24 mouse cellular contexts compared by ENCODE assay signal in genomic region chr15:80832808-80833207, GRCm38 (mm10).
A peak's percentile ranks its signal among the peaks of the same experiment; 100 is the strongest.
DNase-seq lines count a peak whose midpoint lies in the region; ATAC-seq and TF ChIP-seq lines count a peak whose summit lies in the region.
"Had no signal": no experiment of that assay in that cellular context is flagged by ENCODE, and none has a peak within 500 bp of the region (broad histone marks: within the 10 kb centered on the region; RNA-seq: fewer than 3 reads in every experiment).

No protein-coding gene starts in this region.

- no peaks in the 10 kb centered on the region for H3K9me3 ChIP-seq in hindbrain, embryonic 13.5 days
- H3K9me3 ChIP-seq in hindbrain, embryonic 14.5 days (ENCODE audit: control insufficient read depth, low read length) = no peaks in the 10 kb centered on the region
- H3K9me3 ChIP-seq in liver, embryonic 14.5 days (ENCODE audit: control insufficient read depth, low read length) = no peaks in the 10 kb centered on the region
- no peaks in the 10 kb centered on the region for H3K9me3 ChIP-seq in midbrain, embryonic 14.5 days (ENCODE audit: control insufficient read depth, low read length)
- H3K9me3 ChIP-seq in forebrain, embryonic 12.5 days = no peaks in the 10 kb centered on the region
- H3K9me3 ChIP-seq: embryonic facial prominence, embryonic 12.5 days; limb, embryonic 10.5 days; midbrain, embryonic 15.5 days had no signal

- TF ChIP-seq EP300 in liver, embryonic 14.5 days (IDR thresholded peaks at IDR 0.05; ENCODE audit: low read depth) = peak; percentile 36; the same call in 1 of the 2 replicates

- WGBS in hindbrain, embryonic 13.5 days = 77% methylated on average over 3 of the region's 3 CpGs
- WGBS in hindbrain, embryonic 14.5 days = 79% methylated on average over 3 of the region's 3 CpGs
- WGBS in liver, embryonic 14.5 days (ENCODE audit: insufficient replicate concordance) = 9% methylated on average over 3 of the region's 3 CpGs
- WGBS in midbrain, embryonic 14.5 days = 82% methylated on average over 3 of the region's 3 CpGs
- 88% methylated on average over 3 of the region's 3 CpGs for WGBS in forebrain, embryonic 12.5 days

- peak overlapping the region; percentile 13; the same call in 1 of the 2 replicates for H3K27ac ChIP-seq in hindbrain, embryonic 13.5 days
- no peak overlapping the region for H3K27ac ChIP-seq in hindbrain, embryonic 14.5 days
- no peak overlapping the region for H3K27ac ChIP-seq in liver, embryonic 14.5 days
- no peak overlapping the region for H3K27ac ChIP-seq in midbrain, embryonic 14.5 days (replicated peaks; ENCODE audit: low read depth, low read length)
- H3K27ac ChIP-seq in forebrain, embryonic 12.5 days = no peak overlapping the region
- H3K27ac ChIP-seq: embryonic facial prominence, embryonic 12.5 days; gastrocnemius, adult 2 months; kidney, postnatal 0 days; layer of hippocampus, adult 2 months; limb, embryonic 10.5 days; macrophage; midbrain, embryonic 15.5 days had no signal

- no peaks in the 10 kb centered on the region for H3K27me3 ChIP-seq in hindbrain, embryonic 13.5 days
- H3K27me3 ChIP-seq in hindbrain, embryonic 14.5 days (ENCODE audit: control insufficient read depth, insufficient read depth, low read length) = no peaks in the 10 kb centered on the region
- H3K27me3 ChIP-seq in liver, embryonic 14.5 days (ENCODE audit: control insufficient read depth, insufficient read depth, low read length) = no peaks in the 10 kb centered on the region
- no peaks in the 10 kb centered on the region for H3K27me3 ChIP-seq in midbrain, embryonic 14.5 days (ENCODE audit: control insufficient read depth, insufficient read depth, low read length)
- H3K27me3 ChIP-seq in forebrain, embryonic 12.5 days = no peaks in the 10 kb centered on the region
- H3K27me3 ChIP-seq: embryonic facial prominence, embryonic 12.5 days; midbrain, embryonic 15.5 days had no signal

- peak; percentile 6 for DNase-seq in adrenal gland, postnatal 14 days
- DNase-seq in adrenal gland, adult 8-10 months = no peak
- DNase-seq in hindbrain, embryonic 14.5 days (ENCODE audit: low spot score) = no peak
- no peak for DNase-seq in liver, embryonic 14.5 days (ENCODE audit: low read depth in 3 of 3, low spot score in 3 of 3)
- DNase-seq in midbrain, embryonic 14.5 days = no peak
- DNase-seq in right cerebral cortex, postnatal 36 days (ENCODE audit: low spot score in 2 of 2) = no peak
- DNase-seq: adrenal gland, postnatal 10 days; cerebellum, adult 2 months; gastrocnemius, adult 2 months; heart, adult 18-20 months; lung, embryonic 14.5 days; retina, postnatal 1 day; thymus, adult 2 months had no signal

- H3K4me1 ChIP-seq in hindbrain, embryonic 13.5 days (replicated peaks) = peaks cover 33% of the 10 kb centered on the region
- H3K4me1 ChIP-seq in hindbrain, embryonic 14.5 days (replicated peaks; ENCODE audit: control insufficient read depth, insufficient read depth, low read length) = 0 out of 2 replicates have a peak, but pooled peaks cover 21% of the 10 kb centered on the region
- H3K4me1 ChIP-seq in liver, embryonic 14.5 days (replicated peaks; ENCODE audit: control insufficient read depth in 2 of 2, insufficient read depth in 2 of 2, low read length in 1 of 2) = peaks cover 31 to 47% of the 10 kb centered on the region in 2 experiments
- peaks cover 14% of the 10 kb centered on the region for H3K4me1 ChIP-seq in midbrain, embryonic 14.5 days (ENCODE audit: control insufficient read depth, insufficient read depth, low read length)
- H3K4me1 ChIP-seq in forebrain, embryonic 12.5 days = peaks cover 12% of the 10 kb centered on the region
- H3K4me1 ChIP-seq: limb, embryonic 10.5 days had no signal

- no peaks in the 10 kb centered on the region for H3K36me3 ChIP-seq in hindbrain, embryonic 13.5 days
- no peaks in the 10 kb centered on the region for H3K36me3 ChIP-seq in hindbrain, embryonic 14.5 days (replicated peaks; ENCODE audit: control insufficient read depth, insufficient read depth)
- no peaks in the 10 kb centered on the region; the same call in 1 of the 2 replicates for H3K36me3 ChIP-seq in liver, embryonic 14.5 days (replicated peaks; ENCODE audit: control insufficient read depth, insufficient read depth, low read depth)
- no peaks in the 10 kb centered on the region for H3K36me3 ChIP-seq in midbrain, embryonic 14.5 days (ENCODE audit: control insufficient read depth, insufficient read depth, low read length)
- no peaks in the 10 kb centered on the region for H3K36me3 ChIP-seq in forebrain, embryonic 12.5 days (replicated peaks)
- H3K36me3 ChIP-seq: embryonic facial prominence, embryonic 12.5 days; limb, embryonic 10.5 days; midbrain, embryonic 15.5 days had no signal

- no peak overlapping the region for H3K9ac ChIP-seq in hindbrain, embryonic 13.5 days
- no peak overlapping the region for H3K9ac ChIP-seq in hindbrain, embryonic 14.5 days
- no peak overlapping the region; the same call in 1 of the 2 replicates for H3K9ac ChIP-seq in liver, embryonic 14.5 days (replicated peaks)
- no peak overlapping the region for H3K9ac ChIP-seq in midbrain, embryonic 14.5 days (replicated peaks; ENCODE audit: low read length)
- no peak overlapping the region for H3K9ac ChIP-seq in forebrain, embryonic 12.5 days
- H3K9ac ChIP-seq: embryonic facial prominence, embryonic 12.5 days; lung, embryonic 14.5 days; midbrain, embryonic 15.5 days had no signal

- no peak for ATAC-seq in hindbrain, embryonic 13.5 days (ENCODE audit: low FRiP score)
- no peak for ATAC-seq in hindbrain, embryonic 14.5 days (ENCODE audit: low FRiP score)
- no peak for ATAC-seq in liver, embryonic 14.5 days (ENCODE audit: insufficient read depth)
- no peak for ATAC-seq in midbrain, embryonic 14.5 days (ENCODE audit: low FRiP score, low TSS enrichment)
- ATAC-seq in forebrain, embryonic 12.5 days (ENCODE audit: low FRiP score) = no peak
- ATAC-seq: forebrain, embryonic 16.5 days; hindbrain, embryonic 16.5 days; intestine, postnatal 0 days; midbrain, embryonic 15.5 days had no signal

- no peak for TF ChIP-seq CTCF in liver, embryonic 14.5 days (IDR thresholded peaks at IDR 0.05; ENCODE audit: low read depth)

- no peak overlapping the region for H3K4me2 ChIP-seq in hindbrain, embryonic 13.5 days
- H3K4me2 ChIP-seq in hindbrain, embryonic 14.5 days (replicated peaks) = no peak overlapping the region
- H3K4me2 ChIP-seq in liver, embryonic 14.5 days (ENCODE audit: low read depth) = peak overlapping the region; percentile 8; the same call in 1 of the 2 replicates
- no peak overlapping the region for H3K4me2 ChIP-seq in midbrain, embryonic 14.5 days (ENCODE audit: low read length)
- no peak overlapping the region for H3K4me2 ChIP-seq in forebrain, embryonic 12.5 days
- H3K4me2 ChIP-seq: embryonic facial prominence, embryonic 12.5 days; lung, embryonic 14.5 days; midbrain, embryonic 15.5 days had no signal

- H3K4me3 ChIP-seq in hindbrain, embryonic 13.5 days = no peak overlapping the region
- H3K4me3 ChIP-seq in hindbrain, embryonic 14.5 days (replicated peaks; ENCODE audit: low read length) = no peak overlapping the region
- no peak overlapping the region for H3K4me3 ChIP-seq in liver, embryonic 14.5 days (ENCODE audit: insufficient read depth in 1 of 2, low read depth in 2 of 2, low read length in 2 of 2)
- H3K4me3 ChIP-seq in midbrain, embryonic 14.5 days (replicated peaks; ENCODE audit: low read depth, low read length) = no peak overlapping the region
- H3K4me3 ChIP-seq in forebrain, embryonic 12.5 days (replicated peaks) = no peak overlapping the region
- H3K4me3 ChIP-seq: embryonic facial prominence, embryonic 12.5 days; gastrocnemius, adult 2 months; layer of hippocampus, adult 2 months; limb, embryonic 10.5 days; midbrain, embryonic 15.5 days had no signal
